Mouse (Mus musculus) hindbrain, postnatal 0 days (tissue): Measurements from ENCODE around the gene Sae1. TPM values are rescaled to one million over a fixed set of nuclear protein-coding genes. Genes with fewer than 3 reads are reported as not detected.

Experiments
- ATAC-seq: fragments of 200-750 bp; cut with Nextera tagmentation; 2 replicates; pipeline ENCODE4 v1.8.0; 2017; ENCODE audit warnings: mild to moderate bottlenecking, moderate TSS enrichment, moderate library complexity
- DNase-seq: peaks from one replicate; pipeline ENCODE4 v3.0.0-alpha.2; 2015; ENCODE audit warnings: low spot score
- H3K27ac ChIP-seq: fragments of 300-500 bp; sonication (generic); 2 replicates; pipeline ENCODE4 v1.5.1; 2014; ENCODE audit warnings: mild to moderate bottlenecking
- H3K27me3 ChIP-seq: fragments of 300-500 bp; sonication (generic); 2 replicates; pipeline ENCODE4 v1.6.1; 2014; ENCODE audit warnings: low read length, mixed read lengths; ENCODE audit not compliant: insufficient read depth
- H3K36me3 ChIP-seq: fragments of 300-500 bp; sonication (generic); 2 replicates; pipeline ENCODE4 v1.6.1; 2014; ENCODE audit warnings: low read length, mixed read lengths; ENCODE audit not compliant: insufficient read depth
- H3K4me1 ChIP-seq: fragments of 300-500 bp; sonication (generic); 2 replicates; pipeline ENCODE4 v1.6.1; 2014; ENCODE audit warnings: antibody characterized with exemption, low read length, mixed read lengths; ENCODE audit not compliant: insufficient read depth
- H3K4me2 ChIP-seq: fragments of 300-500 bp; sonication (generic); 2 replicates; pipeline ENCODE4 v1.6.1; 2014; ENCODE audit warnings: low read depth, mild to moderate bottlenecking, low read length, moderate library complexity, mixed read lengths
- H3K4me3 ChIP-seq: fragments of 300-500 bp; sonication (generic); 2 replicates; pipeline ENCODE4 v1.5.1; 2014; ENCODE audit warnings: low read length
- H3K9ac ChIP-seq: fragments of 300-500 bp; sonication (generic); replicated peaks from 2 replicates; pipeline ENCODE4 v1.6.1; 2014; ENCODE audit warnings: mild to moderate bottlenecking, low read length, moderate library complexity, mixed read lengths
- H3K9me3 ChIP-seq: fragments of 300-500 bp; sonication (generic); 2 replicates; pipeline ENCODE4 v1.6.1; 2016; ENCODE audit warnings: low read length, mixed read lengths
- CTCF ChIP-seq: IDR thresholded peaks from 2 replicates; pipeline ENCODE4 v1.5.1; 2016; ENCODE audit warnings: antibody characterized with exemption, control low read depth, low read depth
- WGBS: fragments of 180-500 bp; shearing (Covaris S2); extraction: QIAGEN DNeasy Blood & Tissue Kit; methylation state at CpG from one replicate; pipeline ENCODE4 v1.1.7; 2014; 5-methylcytosine and 5-hydroxymethylcytosine counted together
- polyA plus RNA-seq: library from polyadenylated mRNA; unstranded; fragments of >200 nt; fragmentation: Nextera tagmentation; extraction: Ambion mirVana; gene quantifications from 2 replicates; pipeline ENCODE4 v1.2.1, GENCODE M21; 2015
- total RNA-seq: library from RNA; depleted of rRNA; stranded (reverse); fragments of >200 nt; gene quantifications from 2 replicates; pipeline ENCODE4 v1.2.3, GENCODE M21; 2014

The Sae1 gene
- total and polyA plus RNA-seq, 2 experiments from 2014 or later: 88.6 to 215 TPM

GRCm38 (mm10) chr7:16374989-16375388, 12.6 kb downstream of the Sae1 start:
- no peak for TF ChIP-seq CTCF
- no peaks in the 10 kb centered on the region for H3K27me3 ChIP-seq
- WGBS: 93% methylated on average over 5 of the region's 5 CpGs
- no peak overlapping the region for H3K9ac ChIP-seq
- no peak overlapping the region for H3K4me2 ChIP-seq
- DNase-seq (no peak), ATAC-seq (no peak)
- no peaks in the 10 kb centered on the region for H3K4me1 ChIP-seq
- H3K27ac ChIP-seq: no peak overlapping the region
- no peaks in the 10 kb centered on the region for H3K9me3 ChIP-seq
- no peak overlapping the region for H3K4me3 ChIP-seq
- peaks cover 35% of the 10 kb centered on the region for H3K36me3 ChIP-seq

- Histone ChIP-seq H3K27ac (no peak overlapping the region), H3K9me3 (no peaks in the 10 kb centered on the region), H3K36me3 (peaks cover 42% of the 10 kb centered on the region), H3K4me2 (no peak overlapping the region), H3K4me1 (no peaks in the 10 kb centered on the region), H3K4me3 (no peak overlapping the region), H3K27me3 (no peaks in the 10 kb centered on the region), H3K9ac (no peak overlapping the region)
- peak; percentile 59 for TF ChIP-seq CTCF
- ATAC-seq (0 out of 2 replicates have a peak, but pooled peaks have one; percentile 56), DNase-seq (peak; percentile 53)
- 54% methylated on average over 2 of the region's 2 CpGs for WGBS
Observed at GRCm38 (mm10) chr7:16373719-16374118, 13.9 kb downstream of the Sae1 start.

GRCm38 (mm10) chr7:16370596-16370995, 17.0 kb downstream of the Sae1 start:
- Histone ChIP-seq H3K9me3 (no peaks in the 10 kb centered on the region), H3K36me3 (peaks cover 45% of the 10 kb centered on the region; the same call in 1 of the 2 replicates), H3K9ac (no peak overlapping the region), H3K27ac (no peak overlapping the region), H3K4me2 (no peak overlapping the region), H3K4me3 (no peak overlapping the region), H3K27me3 (no peaks in the 10 kb centered on the region), H3K4me1 (no peaks in the 10 kb centered on the region)
- DNase-seq: no peak
- no peak for TF ChIP-seq CTCF
- no peak for ATAC-seq
- WGBS: 99% methylated on average over 2 of the region's 2 CpGs

- H3K4me1 ChIP-seq: no peaks in the 10 kb centered on the region
- 97% methylated on average over 2 of the region's 2 CpGs for WGBS
- no peak overlapping the region for H3K4me3 ChIP-seq
- no peaks in the 10 kb centered on the region for H3K9me3 ChIP-seq
- no peaks in the 10 kb centered on the region for H3K27me3 ChIP-seq
- no peak for TF ChIP-seq CTCF
- peaks cover 48% of the 10 kb centered on the region; the same call in 1 of the 2 replicates for H3K36me3 ChIP-seq
- no peak overlapping the region for H3K9ac ChIP-seq
- H3K27ac ChIP-seq: no peak overlapping the region
- no peak for DNase-seq
- no peak overlapping the region for H3K4me2 ChIP-seq
- no peak for ATAC-seq
Observed at GRCm38 (mm10) chr7:16368835-16369234, 18.8 kb downstream of the Sae1 start.

- H3K27me3 ChIP-seq: no peaks in the 10 kb centered on the region
- ATAC-seq: no peak
- H3K27ac ChIP-seq: no peak overlapping the region
- H3K9ac ChIP-seq: no peak overlapping the region
- no peak for DNase-seq
- peaks cover 48% of the 10 kb centered on the region; the same call in 1 of the 2 replicates for H3K36me3 ChIP-seq
- H3K4me3 ChIP-seq: no peak overlapping the region
- WGBS: 72% methylated on average over 4 of the region's 4 CpGs
- no peaks in the 10 kb centered on the region for H3K4me1 ChIP-seq
- TF ChIP-seq CTCF: no peak
- no peaks in the 10 kb centered on the region for H3K9me3 ChIP-seq
- no peak overlapping the region for H3K4me2 ChIP-seq
Observed at GRCm38 (mm10) chr7:16366669-16367068, 20.9 kb downstream of the Sae1 start.

GRCm38 (mm10) chr7:16366133-16366646, 21.4 kb downstream of the Sae1 start:
- Histone ChIP-seq H3K9me3 (no peaks in the 10 kb centered on the region), H3K27ac (no peak overlapping the region), H3K4me2 (no peak overlapping the region), H3K27me3 (no peaks in the 10 kb centered on the region), H3K4me3 (no peak overlapping the region), H3K9ac (no peak overlapping the region), H3K4me1 (no peaks in the 10 kb centered on the region), H3K36me3 (peaks cover 47% of the 10 kb centered on the region; the same call in 1 of the 2 replicates)
- DNase-seq: no peak
- WGBS: 59% methylated on average over 10 of the region's 10 CpGs
- ATAC-seq: no peak
- no peak for TF ChIP-seq CTCF

- no peaks in the 10 kb centered on the region for H3K27me3 ChIP-seq
- H3K9ac ChIP-seq: no peak overlapping the region
- H3K4me2 ChIP-seq: no peak overlapping the region
- H3K27ac ChIP-seq: peak overlapping the region; percentile 15; the same call in 1 of the 2 replicates
- no peak overlapping the region for H3K4me3 ChIP-seq
- WGBS: 12% methylated on average over 4 of the region's 4 CpGs
- ATAC-seq (peak; percentile 49; the same call in 1 of the 2 replicates), DNase-seq (peak; percentile 28)
- H3K4me1 ChIP-seq: no peaks in the 10 kb centered on the region
- peaks cover 42% of the 10 kb centered on the region; the same call in 1 of the 2 replicates for H3K36me3 ChIP-seq
- TF ChIP-seq CTCF: no peak
- no peaks in the 10 kb centered on the region for H3K9me3 ChIP-seq
Observed at GRCm38 (mm10) chr7:16364901-16365500, 22.6 kb downstream of the Sae1 start.
